Mouse (Mus musculus): ENCODE data around the gene Jdp2. TPM values are rescaled to one million over a fixed set of nuclear protein-coding genes. Genes with fewer than 3 reads are reported as not detected.

Gene Jdp2
- total and polyA plus RNA-seq, 3 experiments: 16.3 to 22.1 (median 17.6) TPM

DNA sequence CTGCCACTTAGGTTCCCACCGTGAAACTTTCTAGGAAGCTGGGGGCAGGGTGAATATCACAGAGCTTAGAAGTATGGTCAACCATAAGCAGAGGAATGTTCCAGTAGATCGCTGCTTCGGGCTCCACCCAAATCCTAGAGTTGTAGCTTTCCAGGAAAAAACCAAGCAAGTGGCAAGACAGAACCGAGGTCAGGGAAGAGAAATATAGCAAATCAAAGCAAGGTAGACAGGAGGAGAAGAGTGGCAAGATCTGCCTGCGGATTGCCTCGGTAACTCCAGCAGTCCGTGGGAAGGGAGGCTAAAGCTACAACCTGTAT lies 88.3 kb downstream of the Jdp2 start:
- no peak for DNase-seq

DNA sequence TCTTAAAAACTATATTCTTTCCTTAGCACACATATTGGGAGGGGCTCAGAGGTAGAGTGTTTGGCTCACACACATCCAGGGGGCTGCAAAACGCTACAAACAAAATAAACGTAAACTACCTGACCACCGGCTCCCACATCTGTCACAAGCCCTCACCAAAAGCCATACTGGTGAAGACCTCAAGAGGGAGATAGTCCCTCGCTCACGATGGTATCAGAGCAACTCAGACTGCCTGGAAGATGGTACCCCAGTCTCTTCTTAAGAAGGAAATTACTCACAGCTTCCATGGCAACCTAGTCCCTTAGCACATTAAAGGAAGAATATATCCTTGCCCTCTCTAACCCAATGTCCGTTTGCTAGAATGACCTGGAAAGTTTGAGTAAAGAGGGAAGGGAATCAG lies 89.0 kb downstream of the Jdp2 start:
- DNase-seq: no peak

Other genes starting within 250 kb of the Jdp2 start
- 100 to 1,000 TPM; 299 to 348 TPM for gene Tmed10, start 224.2 kb upstream of the Jdp2 start, total RNA-seq (2021)
- gene Tmed10, start 224.2 kb upstream of the Jdp2 start, polyA plus RNA-seq (2012; rRNA removed): 433 and 460 TPM in 2 replicates
- gene Fos, start 125.1 kb upstream of the Jdp2 start, total RNA-seq (2021): 10 to 100 TPM in 1 of 2 experiments, 1 to 10 TPM in 1; 3.1 to 16.7 TPM
- gene Fos, start 125.1 kb upstream of the Jdp2 start, polyA plus RNA-seq (2012; rRNA removed): 3.9 and 4.9 TPM in 2 replicates
- under 1 TPM; 0.41 to 0.81 TPM for gene Batf, start 87.6 kb downstream of the Jdp2 start, total RNA-seq (2021)
- 0.44 and 1.9 TPM in 2 replicates for gene Batf, start 87.6 kb downstream of the Jdp2 start, polyA plus RNA-seq (2012; rRNA removed)
- 1 to 10 TPM; 3.7 to 5.2 TPM for gene Flvcr2, start 147.5 kb downstream of the Jdp2 start, total RNA-seq (2021)
- gene Flvcr2, start 147.5 kb downstream of the Jdp2 start, polyA plus RNA-seq (2012; rRNA removed): 2.3 and 2.4 TPM in 2 replicates
- gene Erg28, start 225.5 kb downstream of the Jdp2 start, total RNA-seq (2021): 10 to 100 TPM; 34.9 to 38.2 TPM
- 18.6 and 21.2 TPM in 2 replicates for gene Erg28, start 225.5 kb downstream of the Jdp2 start, polyA plus RNA-seq (2012; rRNA removed)
- gene Ttll5, start 225.6 kb downstream of the Jdp2 start, total RNA-seq (2021): 10 to 100 TPM; 26.1 to 27.4 TPM
- gene Ttll5, start 225.6 kb downstream of the Jdp2 start, polyA plus RNA-seq (2012; rRNA removed): 10.9 and 12.5 TPM in 2 replicates